Mouse (Mus musculus) lung, adult 18-20 months (tissue): ENCODE results near the gene Hcn4.

Source experiments
- DNase-seq, 2 experiments: peaks; one replicate each; pipeline ENCODE4 v3.0.0; 2022; ENCODE audit warnings: mixed read lengths in 2 of 2

Gene Hcn4

DNA sequence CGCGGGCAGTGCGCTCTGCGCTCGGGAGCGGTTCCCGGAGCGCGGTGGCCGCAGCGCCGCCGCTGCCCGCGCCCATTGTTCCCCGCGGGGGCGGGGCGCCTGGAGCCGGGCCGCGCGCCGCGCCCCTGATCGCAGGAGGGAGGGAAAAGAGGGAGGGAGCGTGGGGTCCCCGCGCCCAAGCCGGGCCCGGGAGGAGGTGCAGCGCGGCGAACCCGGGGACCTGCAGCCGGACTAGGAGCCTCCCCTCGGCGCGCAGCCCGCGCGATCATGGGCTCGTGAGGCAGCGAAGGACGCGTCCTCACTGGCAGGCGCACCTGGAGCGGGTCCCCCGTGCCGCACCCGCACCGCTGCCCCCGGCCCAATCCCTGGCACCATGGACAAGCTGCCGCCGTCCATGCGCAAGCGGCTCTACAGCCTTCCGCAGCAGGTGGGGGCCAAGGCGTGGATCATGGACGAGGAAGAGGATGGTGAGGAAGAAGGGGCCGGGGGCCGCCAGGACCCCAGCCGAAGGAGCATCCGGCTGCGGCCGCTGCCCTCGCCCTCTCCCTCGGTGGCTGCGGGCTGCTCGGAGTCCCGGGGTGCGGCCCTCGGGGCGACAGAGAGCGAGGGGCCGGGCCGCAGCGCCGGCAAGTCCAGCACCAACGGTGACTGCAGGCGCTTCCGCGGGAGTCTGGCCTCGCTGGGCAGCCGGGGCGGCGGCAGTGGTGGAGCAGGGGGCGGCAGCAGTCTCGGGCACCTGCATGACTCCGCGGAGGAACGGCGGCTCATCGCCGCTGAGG is at the start of gene Hcn4:
Gene Hcn4 (plus strand): TSS at position 274 of the 779 bp plus-strand sequence.
- DNase-seq: no peak

DNA sequence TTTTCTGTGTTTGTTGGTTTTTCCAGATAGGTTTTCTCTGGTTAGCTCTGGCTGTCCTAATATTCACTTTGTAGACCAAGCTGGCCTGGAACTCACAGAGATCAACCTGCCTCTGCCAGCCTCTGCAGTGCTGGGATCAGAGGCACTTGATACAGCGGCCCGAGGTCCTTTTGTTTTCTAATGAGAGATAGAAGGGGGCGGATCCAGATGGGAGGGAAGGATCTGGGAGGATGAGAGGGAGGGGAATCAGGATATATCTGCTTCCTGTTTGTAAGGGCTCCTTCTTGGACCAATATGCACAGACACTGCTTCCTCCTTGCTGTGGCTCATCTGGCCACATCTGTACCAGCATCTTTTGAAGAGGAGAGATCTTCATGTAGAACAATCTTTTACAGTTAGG is 48.5 kb upstream of the Hcn4 start:
- DNase-seq: no peak

DNA sequence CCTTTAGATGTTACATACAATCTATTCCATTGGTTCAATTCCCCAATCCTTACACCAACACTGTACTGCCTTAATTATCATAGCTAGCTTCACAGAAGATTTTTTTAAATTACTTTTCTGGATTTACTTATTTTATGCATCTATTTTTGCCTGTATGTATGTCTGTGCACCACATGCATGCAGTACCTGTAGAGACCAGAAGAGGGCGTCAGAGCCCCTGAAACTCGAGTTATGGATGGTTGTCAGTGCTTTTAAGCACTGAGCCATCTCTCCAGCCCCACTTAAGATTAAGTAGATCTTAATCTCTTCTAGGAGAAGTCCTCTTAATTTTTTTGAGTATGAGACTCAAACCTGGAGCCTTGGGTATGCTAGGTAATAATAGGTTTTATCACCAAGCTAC is 47.8 kb upstream of the Hcn4 start:
- DNase-seq: no peak

DNA sequence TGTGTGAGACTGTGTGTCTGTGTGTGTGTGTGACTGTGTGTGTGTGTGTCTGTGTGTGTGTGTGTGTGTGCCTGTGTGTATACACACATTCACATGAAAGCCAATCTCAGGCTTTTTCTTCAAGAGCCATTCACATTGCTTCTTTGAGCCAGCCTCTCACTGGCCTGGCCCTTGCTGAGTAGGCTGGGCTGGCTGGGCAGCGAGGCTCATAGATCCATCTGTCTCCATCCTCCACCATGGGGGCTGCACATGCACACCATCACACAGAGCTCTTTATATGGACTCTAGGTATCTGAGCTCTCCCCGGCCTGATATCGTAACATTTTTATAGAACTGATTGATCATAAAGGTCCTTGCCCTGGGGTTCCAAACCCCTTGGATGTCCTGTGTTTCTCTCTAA is 33.7 kb upstream of the Hcn4 start:
- no peak for DNase-seq

DNA sequence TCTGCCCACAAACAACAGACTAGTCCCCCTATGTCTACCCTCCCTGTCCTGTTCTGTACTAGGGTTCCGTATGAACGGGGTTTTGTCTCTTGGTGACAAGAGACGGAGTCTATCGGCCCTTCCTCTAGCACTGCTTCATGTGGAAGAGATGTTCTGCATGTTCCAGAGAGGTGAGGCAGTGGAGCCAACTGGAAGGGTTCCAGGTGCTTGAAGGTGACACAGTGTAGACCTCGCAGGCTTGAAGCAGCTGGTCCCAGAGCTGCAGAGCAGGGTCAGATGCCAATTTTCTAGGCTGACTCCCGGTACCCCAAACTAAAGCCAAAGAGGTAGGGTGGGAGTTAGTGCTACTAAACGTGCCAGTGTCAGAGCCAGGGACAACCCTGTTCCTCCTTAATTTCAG is 25.1 kb upstream of the Hcn4 start:
- DNase-seq: no peak

DNA sequence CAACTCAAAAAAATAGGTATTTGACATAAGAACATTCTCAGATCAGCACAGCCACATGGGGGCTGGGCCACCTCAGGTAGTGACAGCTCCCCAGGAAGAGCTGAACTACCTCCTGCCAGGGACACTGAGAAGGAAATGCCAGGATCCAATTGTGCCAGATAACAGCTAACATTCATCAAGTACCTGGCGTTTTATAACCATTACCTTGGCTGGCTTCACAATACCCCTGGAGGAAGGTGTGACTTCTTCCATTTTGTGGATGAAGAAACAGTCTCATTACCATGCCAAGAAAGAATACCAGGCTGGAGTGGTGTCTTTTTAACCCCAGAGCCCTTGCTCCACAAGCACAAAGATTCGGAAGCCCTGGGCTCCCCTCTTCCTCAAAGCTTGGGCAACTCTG is 21.8 kb upstream of the Hcn4 start:
- DNase-seq: no peak

DNA sequence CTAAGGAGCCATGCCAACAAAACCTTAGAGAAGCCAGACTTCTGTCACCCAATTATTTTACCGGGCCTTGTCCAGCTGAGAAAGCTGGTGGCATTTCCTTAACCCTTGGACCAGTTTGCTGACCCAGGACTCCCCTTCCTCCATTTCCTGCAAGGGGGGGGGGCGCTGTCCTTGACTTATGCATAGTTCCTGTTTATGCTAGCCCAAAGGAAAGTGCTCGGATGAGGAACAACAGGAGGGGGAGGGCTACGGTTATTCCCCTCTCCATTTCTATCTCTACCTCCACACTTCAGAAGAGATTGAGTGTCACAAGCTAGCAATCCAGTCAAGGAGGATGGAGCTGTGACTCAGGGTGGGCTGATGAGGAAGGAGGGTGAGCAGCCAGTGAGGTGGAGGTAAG is 20.9 kb upstream of the Hcn4 start:
- no peak for DNase-seq

DNA sequence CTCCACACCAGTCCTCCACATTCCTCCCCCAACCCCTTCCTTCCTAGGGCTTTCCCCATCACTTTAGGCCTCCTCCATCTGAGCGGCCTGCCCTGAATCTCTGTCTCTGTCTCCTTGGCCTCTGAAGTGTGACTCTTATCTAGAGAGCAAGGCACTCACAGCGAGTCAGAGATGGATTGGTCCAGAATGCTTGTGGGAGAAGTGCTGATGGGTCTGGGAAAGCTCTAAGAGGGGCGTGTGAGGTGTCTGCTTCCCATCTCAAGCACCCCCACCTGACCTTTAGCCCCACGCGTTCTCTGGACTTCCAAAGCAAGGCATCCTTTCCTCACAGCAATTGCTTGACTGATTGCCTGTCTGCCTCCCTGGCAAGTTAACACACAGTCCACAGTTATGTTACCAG is 20.4 kb upstream of the Hcn4 start:
- DNase-seq: no peak

DNA sequence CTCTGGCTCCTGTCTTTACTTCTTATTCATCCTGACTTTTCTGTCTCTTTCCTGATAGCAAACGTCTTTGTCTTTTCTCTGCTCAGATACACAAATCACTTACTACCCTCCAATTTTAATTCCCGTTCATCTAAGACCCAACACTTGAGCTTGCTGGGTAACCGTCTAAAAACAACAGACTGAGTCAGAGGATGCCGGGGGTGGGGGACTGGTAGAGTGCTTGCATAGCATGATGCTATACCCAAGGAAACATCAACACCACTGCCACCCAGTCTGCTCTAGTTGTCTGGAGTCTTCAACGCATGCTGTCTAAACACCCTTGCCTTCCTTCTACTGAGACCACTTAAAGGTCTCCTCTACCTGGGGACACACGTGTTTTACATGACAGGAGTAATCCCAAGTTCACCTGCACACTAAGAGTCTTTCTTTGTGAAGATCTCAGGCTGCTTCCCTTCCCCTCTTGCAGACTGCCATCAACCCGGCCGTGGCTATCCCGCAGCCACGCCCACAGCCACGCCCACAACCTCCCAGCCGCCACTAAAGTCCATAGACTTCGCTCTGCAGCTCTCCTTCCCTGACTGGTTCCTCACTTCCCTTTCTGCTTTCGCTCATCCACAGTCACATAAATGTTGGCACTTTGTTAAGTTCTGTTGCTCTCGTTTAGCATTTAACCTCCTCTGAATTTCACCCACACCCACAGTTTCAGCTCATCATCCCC is 17.5 kb upstream of the Hcn4 start:
- peak; percentile 60 to 62 for DNase-seq

DNA sequence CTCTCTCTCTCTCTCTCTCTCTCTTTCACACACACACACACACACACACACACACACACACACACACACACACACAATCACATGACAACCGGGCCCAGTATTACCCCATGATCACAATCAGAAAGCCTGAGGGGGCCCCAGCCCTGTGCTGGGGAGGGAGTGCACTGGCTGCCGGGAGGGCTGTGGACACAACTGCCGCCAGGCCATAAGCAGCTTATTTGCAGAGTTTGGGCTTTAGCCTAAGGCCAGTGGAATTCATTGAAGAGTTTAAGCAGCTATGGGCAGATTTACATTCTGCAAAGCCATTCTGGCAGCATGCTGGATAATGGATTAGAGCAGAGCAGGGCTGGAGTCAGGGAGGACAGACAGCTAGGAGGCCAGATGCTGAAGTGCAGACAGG is 12.0 kb upstream of the Hcn4 start:
- DNase-seq: no peak

DNA sequence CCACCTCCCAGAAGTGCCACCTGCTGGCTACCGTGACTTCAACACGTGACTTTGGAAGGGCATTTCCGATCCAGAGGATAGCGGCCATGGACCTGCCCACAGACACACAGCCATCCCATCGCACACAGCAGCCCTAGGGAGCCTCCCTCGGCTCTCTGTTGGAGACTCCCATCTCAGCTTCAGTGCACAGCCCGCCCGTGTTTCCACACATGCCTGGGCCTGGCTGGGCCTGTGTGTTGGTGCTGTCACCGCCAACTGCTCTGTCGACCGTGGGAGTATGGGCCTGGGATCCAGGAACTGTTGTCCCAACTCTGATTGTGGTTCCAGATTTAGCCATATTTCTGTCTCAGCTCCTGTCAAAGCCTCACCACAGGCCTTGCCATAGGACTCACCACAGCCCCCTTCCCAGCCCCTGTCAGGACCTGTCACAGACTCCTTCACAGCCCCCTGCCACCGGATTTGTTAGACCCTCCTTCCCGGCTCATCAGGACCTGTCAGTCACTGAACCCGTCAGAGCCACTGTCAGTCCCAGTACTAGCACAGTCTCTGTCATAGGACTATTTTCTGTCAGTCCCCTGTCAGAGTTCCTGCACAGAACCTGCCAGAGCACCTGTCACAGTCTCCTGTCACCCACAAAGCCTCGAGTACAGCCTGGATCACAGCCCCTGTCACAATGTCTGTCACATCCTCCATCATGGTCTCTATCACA is 7.5 kb upstream of the Hcn4 start:
- no peak for DNase-seq

DNA sequence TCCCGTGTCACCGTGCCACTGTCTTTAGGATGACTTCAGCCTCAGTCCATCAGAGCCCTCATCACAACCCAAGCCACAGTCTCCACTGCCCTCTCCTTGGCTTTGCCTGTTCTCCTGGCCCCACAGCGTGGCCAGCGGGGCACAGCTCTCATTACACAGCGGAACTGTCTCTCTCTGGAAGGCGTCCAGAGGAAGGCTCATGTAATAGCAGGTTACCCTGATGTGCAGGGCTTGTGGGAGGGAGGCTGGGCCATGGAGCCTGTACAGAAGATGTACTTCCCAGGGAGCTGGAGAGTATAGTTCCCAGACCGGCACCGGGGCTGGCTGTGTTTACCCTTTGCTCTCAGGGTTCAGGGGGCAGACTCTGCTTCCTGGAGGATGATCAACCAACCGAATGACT is 6.8 kb upstream of the Hcn4 start:
- DNase-seq: no peak

DNA sequence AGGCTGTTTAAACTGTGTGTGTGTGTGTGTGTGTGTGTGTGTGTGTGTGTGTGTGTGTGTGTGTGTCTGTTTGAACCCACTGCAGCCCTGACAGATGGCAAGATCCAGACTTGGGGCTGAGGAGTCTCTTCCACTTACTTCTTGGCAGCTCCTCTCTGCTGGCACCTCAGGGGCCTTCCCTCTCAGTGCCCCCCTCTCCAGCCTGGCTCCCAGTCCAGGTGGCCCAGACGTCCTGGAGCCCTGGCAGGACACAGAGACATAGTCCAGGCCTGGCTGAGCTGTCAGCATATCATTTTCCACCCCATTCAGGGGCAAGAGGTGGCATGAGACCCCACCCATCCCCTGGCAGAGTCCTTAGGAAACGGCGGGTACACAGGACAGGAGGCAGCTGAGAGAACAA is 5.5 kb upstream of the Hcn4 start:
- DNase-seq: no peak

DNA sequence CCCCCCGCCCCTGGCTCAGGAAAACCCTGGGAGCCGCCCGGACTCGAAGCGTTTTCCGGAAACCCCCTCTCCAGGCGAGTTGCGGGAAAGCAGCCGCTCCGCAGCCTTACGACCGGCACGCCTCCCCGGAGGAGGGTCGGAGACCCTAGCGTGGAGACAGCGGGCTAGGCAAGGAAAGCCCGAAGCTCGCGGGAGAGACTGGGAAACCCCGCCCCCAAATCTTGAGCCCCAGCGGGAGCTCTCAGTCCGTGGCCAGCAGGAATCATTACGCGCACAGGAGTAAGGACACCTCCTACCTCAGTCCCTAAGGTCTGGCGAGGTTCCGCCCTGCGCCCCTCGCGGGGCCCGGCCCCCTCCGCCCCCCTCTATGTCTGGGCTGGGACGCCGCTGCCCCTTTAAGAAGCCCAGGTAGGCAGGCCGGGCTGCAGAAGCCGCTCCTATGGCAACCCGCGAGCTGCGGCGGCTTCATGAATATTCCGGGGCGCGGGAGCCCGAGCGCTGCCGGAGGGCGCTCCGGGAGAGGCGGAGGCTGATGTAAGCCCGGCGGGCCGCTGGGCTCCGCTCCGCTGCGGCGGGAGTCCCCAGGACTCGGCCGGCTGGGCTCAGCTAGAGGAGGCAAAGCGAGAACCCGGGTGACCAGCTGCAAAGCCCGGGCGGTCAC is 651 bp upstream of the Hcn4 start:
- peak in 1 of 2 experiments; percentile 11 for DNase-seq

DNA sequence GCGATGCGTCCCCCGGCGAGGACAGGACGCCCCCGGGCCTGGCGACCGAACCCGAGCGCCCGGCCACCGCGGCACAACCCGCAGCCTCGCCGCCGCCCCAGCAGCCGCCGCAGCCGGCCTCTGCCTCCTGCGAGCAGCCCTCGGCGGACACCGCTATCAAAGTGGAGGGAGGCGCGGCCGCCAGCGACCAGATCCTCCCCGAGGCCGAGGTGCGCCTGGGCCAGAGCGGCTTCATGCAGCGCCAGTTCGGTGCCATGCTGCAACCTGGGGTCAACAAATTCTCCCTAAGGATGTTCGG is 655 bp downstream of the Hcn4 start:
- no peak for DNase-seq

DNA sequence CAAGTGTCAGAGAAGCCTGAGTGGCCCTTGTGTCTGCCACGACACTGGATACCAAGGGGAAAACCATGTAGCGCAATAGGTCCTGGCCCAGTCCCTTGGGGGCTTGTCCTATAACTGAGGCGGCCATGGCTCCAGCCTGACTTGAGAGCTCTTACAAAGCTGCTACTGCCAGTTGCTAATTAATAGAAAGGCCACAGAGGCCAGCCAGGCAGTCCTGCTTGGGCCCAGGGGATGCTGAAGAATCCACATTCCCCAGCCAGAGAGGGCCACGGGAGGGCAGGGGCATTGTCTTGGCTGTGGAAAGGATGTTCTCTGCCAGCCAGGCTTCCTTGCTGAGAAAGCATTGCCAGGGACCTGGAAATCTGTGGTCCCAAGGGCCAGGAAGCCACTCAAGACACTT is 6.4 kb downstream of the Hcn4 start:
- DNase-seq: no peak

DNA sequence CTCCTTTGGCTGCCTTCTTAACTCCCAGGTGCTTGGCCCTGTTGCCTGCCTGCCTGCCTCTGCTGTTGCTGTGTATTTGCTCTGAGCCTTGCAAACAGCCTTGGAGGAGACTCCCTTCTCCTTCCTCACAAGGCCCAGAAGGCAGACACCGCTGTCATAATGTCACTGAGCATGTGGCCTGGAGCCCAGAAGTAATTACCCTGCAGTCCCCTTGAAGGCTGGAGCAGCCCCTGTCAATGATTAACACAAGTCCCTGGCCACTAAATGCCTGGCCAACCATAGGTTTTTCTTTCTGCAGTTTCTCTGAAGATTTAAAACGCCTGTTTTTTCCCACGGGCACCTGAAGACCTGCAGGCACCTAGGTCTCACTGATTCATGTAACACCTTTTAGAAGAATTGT is 9.7 kb downstream of the Hcn4 start:
- no peak for DNase-seq

DNA sequence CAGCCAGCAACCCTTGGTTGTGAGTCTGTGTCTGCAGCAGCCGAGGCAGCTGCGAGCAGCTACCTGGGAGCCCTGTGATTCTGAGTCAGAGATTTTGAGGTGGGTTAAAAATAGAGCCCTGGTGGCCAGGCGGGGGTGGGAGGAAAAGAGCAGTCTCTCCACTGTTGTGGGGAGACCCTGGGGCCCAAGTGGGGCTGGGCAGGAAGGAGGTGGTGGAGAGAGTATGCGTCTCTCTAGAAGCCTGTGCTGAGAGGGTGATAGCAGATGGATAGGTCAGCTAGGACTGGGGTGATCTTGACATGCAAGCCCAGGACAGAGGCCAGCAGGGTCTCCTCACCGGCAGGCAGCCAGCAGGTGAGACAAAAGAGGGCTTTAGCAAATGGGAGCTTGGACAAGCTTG is 14.0 kb downstream of the Hcn4 start:
- DNase-seq: no peak

DNA sequence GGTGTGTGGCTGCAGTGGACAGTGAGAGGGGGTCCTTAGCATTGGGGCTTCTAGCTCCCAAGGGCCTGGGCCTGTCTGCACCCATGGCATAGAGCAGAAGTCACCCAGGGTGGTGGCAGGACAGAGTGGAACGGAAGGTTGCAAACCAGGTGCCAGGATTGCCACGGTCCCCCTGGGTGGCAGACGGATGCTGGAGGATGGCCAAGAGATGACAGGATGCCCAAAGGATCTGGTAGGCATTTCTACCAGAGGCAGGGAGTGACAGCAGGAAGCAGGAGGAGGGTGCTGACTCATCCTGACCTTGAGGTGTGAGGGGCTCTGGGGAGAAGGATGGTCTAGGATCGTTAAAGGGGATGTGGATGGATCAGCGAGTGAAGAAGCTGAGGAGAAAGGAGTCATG is 15.3 kb downstream of the Hcn4 start:
- DNase-seq: no peak

DNA sequence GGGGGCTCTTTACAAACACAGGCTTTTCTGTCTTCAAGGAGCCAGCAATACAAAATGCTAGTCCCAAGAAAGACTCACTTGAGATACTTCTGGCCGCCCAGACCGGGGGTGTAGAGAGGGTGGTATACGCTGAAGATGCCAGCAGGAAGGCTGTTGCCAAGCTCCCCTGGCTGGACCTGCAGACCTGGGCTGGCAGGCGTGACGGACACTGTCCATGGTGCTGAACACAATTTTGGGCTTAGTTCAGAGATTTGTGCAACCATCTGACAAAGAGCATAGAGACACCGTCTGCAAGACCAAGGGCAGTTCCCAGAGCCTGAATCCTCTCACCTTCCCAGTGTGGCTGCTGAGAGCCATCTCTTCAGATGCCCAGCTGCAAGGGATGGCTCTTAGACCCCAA is 18.4 kb downstream of the Hcn4 start:
- peak in 1 of 2 experiments; percentile 9 for DNase-seq

DNA sequence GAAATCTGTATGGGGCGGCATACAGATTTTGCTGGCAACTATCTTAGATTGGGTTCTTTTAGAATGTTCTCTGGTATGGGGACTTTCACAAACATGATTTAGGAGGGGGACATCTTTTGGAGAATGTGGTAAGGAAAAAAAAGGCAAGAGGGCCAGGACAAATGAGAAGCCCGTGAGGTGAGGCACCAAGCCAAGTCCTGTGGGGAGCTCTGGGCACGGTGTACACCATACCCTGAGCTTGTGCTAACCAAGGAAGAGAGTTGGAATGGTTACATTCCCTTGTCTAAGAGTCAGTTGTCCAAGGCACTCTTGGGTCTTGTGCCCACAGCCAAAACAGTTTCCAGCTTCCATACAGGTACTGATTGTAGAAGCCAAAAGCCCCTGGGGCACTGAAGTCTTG is 21.4 kb downstream of the Hcn4 start:
- DNase-seq: no peak

DNA sequence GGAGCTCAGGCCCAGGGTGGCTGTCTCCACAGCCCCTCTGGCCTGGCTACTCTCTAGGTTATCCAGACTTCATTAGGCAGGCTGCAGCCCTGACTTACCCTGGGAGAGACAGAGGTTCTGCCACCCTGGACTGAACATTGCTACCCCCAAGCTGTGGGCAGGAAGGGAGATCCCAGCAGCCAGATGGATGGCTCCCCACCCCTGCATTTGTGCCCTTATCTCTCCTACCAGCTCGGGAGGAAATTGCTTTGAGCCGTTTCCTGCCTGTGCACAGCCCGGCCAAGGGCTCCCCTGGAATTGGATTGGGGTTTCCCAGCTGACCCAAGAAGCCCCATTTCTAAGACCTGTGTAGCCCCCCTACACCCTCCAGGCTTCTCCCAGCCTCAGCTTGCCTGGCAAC is 23.8 kb downstream of the Hcn4 start:
- DNase-seq: peak; percentile 7 to 28

DNA sequence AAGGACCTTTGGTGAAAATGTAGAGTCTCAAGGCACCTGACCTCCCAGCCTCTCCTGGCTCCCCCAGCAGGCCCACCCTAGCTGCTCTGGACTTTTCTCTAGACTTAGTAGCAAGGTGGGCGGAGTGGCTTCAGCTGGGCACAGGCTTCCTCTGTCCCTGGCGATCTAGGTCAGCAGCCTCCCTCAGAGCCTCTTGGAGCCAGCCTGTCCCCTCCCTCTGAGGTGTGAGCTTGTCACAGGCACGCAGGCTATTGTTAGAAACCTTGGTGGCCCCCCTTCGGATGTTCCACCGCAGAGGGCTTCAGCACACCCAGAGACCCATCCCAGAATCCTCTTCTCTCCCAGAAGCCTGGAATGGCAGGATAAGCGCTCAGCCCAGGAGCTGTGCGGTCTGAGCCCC is 24.5 kb downstream of the Hcn4 start:
- DNase-seq: peak in 1 of 2 experiments; percentile 10
